Mouse (Mus musculus) hindbrain, embryonic 15.5 days (tissue): ENCODE data around the gene Spo11. TPM values are rescaled to one million over a fixed set of nuclear protein-coding genes. Genes with fewer than 3 reads are reported as not detected.

ENCODE experiments used
- ATAC-seq: fragments of 200-750 bp; cut with Nextera tagmentation; 2 replicates; pipeline ENCODE4 v1.8.0; 2017; ENCODE audit warnings: low read depth, moderate number of reproducible peaks, moderate TSS enrichment; ENCODE audit not compliant: low FRiP score
- H3K27ac ChIP-seq: fragments of 300-500 bp; sonication (generic); replicated peaks from 2 replicates; pipeline ENCODE4 v1.5.1; 2015; ENCODE audit warnings: mild to moderate bottlenecking, inconsistent platforms
- H3K27me3 ChIP-seq: fragments of 300-500 bp; sonication (generic); 2 replicates; pipeline ENCODE4 v1.6.1; 2015; ENCODE audit warnings: control low read depth, inconsistent platforms
- H3K36me3 ChIP-seq: fragments of 300-500 bp; sonication (generic); 2 replicates; pipeline ENCODE4 v1.6.1; 2015; ENCODE audit warnings: control low read depth, inconsistent platforms
- H3K4me1 ChIP-seq: fragments of 300-500 bp; sonication (generic); replicated peaks from 2 replicates; pipeline ENCODE4 v1.6.1; 2015; ENCODE audit warnings: control low read depth, inconsistent platforms
- H3K4me2 ChIP-seq: fragments of 300-500 bp; sonication (generic); 2 replicates; pipeline ENCODE4 v1.6.1; 2015; ENCODE audit warnings: moderate library complexity, mild to moderate bottlenecking, inconsistent platforms
- H3K4me3 ChIP-seq: fragments of 300-500 bp; sonication (generic); 2 replicates; pipeline ENCODE4 v1.5.1; 2015; ENCODE audit warnings: mild to moderate bottlenecking, inconsistent platforms
- H3K9ac ChIP-seq: fragments of 300-500 bp; sonication (generic); 2 replicates; pipeline ENCODE4 v1.6.1; 2015; ENCODE audit warnings: inconsistent platforms
- H3K9me3 ChIP-seq: fragments of 300-500 bp; sonication (generic); 2 replicates; pipeline ENCODE4 v1.6.1; 2016; ENCODE audit warnings: control low read depth, inconsistent platforms
- WGBS: fragments of 180-500 bp; shearing (Covaris S2); methylation state at CpG from one replicate; pipeline ENCODE4 v1.1.7; 2015; 5-methylcytosine and 5-hydroxymethylcytosine counted together
- polyA plus RNA-seq: library from polyadenylated mRNA; unstranded; fragments of >200 nt; fragmentation: Nextera tagmentation; extraction: Ambion mirVana; gene quantifications from 2 replicates; pipeline ENCODE4 v1.2.1, GENCODE M21; 2015

The Spo11 gene
- polyA plus RNA-seq, 1 experiment from 2014 or later = 0.96 TPM

DNA sequence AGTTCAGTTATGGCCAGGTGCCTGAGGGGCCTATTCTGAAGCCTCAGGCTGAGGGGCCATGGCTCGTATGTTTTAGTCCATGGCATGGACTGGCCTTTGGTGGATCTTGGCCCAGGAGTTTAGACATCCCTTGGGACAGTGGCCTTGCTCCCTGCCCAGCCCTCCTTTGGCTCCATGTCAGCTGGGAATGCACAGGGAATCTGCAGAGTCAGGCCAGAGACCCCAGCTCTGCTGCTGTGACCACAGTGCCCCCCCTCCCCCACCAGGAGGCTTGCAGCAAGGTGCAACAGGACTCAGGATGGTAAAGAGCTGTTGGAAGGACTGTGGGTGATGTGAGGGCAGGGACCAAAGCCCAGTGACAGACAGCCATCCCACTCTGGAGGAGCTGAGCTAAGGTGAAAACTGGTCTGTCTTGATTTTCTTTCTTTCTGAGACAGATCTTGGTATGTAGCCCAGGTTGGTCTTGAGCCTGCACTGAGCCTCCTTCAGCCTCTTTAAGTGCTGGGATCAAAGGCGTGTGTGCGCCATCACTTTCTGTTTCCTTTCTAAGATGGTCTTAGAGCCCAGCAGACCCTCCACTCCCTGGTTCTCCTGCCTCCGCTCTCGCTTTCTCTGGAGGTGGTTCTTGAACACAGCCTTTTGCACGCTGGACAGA, 49.8 kb downstream of the Spo11 start:
- ATAC-seq = no peak
- Histone ChIP-seq H3K4me3 (no peak overlapping the region), H3K27me3 (no peaks in the 10 kb centered on the region), H3K4me1 (peaks cover 47% of the 10 kb centered on the region), H3K4me2 (no peak overlapping the region), H3K27ac (no peak overlapping the region), H3K9ac (no peak overlapping the region), H3K36me3 (0 out of 2 replicates have a peak, but pooled peaks cover 6% of the 10 kb centered on the region), H3K9me3 (no peaks in the 10 kb centered on the region)
- WGBS = 85% methylated on average over 6 of the region's 6 CpGs

DNA sequence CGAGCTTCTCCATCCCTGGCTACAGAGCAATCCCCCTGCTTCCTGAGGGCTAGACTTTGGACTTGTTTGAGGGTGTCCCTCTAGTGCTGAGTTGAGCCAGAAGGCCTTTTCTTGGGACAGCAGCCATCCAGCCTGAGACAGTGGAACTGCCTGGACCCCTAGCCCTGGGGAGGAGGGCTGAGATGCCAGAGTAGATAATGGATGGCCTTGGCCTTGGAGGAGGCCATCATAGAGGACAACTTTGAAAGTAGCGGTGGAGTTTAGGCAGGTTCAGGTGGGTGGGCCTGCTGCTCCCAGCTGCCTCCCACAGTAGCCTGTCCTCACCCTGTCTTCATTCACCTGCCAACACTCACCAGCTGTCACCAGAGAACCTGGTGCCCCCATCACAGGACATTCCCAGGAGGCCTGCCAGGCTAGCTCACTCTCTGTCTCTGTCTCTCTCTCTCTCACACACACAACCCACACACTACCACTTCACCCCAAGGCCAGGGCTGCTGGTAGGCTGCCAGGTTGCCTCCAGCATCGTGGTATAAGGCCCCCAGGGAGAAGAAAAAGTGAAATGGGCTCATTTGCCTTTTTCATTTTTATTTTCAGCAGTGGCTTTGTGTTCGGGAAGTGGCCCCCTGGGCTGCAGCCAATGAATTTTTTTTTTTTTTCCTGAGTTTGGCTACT, 50.5 kb downstream of the Spo11 start:
- ATAC-seq = no peak
- Histone ChIP-seq H3K4me2 (no peak overlapping the region), H3K4me3 (no peak overlapping the region), H3K9me3 (no peaks in the 10 kb centered on the region), H3K9ac (no peak overlapping the region), H3K4me1 (peaks cover 40% of the 10 kb centered on the region), H3K27ac (no peak overlapping the region), H3K36me3 (0 out of 2 replicates have a peak, but pooled peaks cover 6% of the 10 kb centered on the region), H3K27me3 (no peaks in the 10 kb centered on the region)
- WGBS = 58% methylated on average over 4 of the region's 4 CpGs

- Histone ChIP-seq H3K27ac (no peak overlapping the region), H3K4me1 (peaks cover 34% of the 10 kb centered on the region), H3K9ac (no peak overlapping the region), H3K36me3 (0 out of 2 replicates have a peak, but pooled peaks cover 6% of the 10 kb centered on the region), H3K27me3 (no peaks in the 10 kb centered on the region), H3K9me3 (no peaks in the 10 kb centered on the region), H3K4me3 (no peak overlapping the region), H3K4me2 (no peak overlapping the region)
- 90% methylated on average over 3 of the region's 3 CpGs for WGBS
- no peak for ATAC-seq
These were observed 51.1 kb downstream of the Spo11 start for GRCm38 (mm10) chr2:173028508-173029031.

DNA sequence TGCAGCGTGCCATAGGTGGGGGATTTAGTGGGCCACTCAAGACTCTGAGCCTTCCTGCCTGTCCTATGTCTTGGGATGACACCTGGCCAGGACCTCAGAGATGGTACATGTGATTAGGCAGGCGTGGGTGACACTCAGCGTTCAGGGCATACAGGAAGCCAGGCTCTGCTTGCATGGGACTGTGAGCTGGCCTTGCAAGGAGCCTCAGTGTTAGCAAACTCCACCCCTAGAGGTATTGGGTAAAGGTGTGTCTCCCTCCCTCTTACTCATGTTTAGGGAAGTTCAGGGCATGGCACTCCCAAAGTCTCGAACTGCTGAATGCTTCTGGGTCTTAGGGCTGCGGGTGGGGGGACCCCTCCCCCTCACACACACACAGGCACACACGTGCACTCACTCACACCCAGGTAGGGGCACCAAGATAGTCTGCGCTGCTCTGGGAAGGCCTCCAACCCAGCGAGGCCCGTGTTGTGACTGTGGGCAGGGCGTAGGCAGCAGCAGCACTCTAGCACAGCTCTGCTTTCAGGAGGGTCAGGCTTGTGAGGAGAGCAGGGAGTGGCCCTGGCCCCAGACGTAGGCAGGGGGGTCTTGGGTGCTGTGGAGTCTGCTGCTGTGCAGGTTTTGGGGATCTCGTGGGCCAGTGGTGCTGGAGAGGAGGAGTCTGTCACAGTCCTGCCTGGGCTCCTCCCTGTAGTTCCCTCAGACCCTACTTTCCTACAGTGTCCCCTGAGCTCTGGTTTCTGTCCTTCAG, 53.3 kb downstream of the Spo11 start:
- ATAC-seq = no peak
- Histone ChIP-seq H3K9me3 (no peaks in the 10 kb centered on the region), H3K4me3 (no peak overlapping the region), H3K36me3 (peaks cover 6% of the 10 kb centered on the region; the same call in 1 of the 2 replicates), H3K27me3 (no peaks in the 10 kb centered on the region), H3K27ac (no peak overlapping the region), H3K4me2 (no peak overlapping the region), H3K9ac (no peak overlapping the region), H3K4me1 (peaks cover 13% of the 10 kb centered on the region; the same call in 1 of the 2 replicates)
- 84% methylated on average over 12 of the region's 12 CpGs for WGBS

GRCm38 (mm10) chr2:173033531-173033930, 56.0 kb downstream of the Spo11 start:
- H3K27me3 ChIP-seq = no peaks in the 10 kb centered on the region
- no peaks in the 10 kb centered on the region for H3K9me3 ChIP-seq
- no peak overlapping the region for H3K4me3 ChIP-seq
- no peaks in the 10 kb centered on the region for H3K4me1 ChIP-seq
- no peak overlapping the region for H3K9ac ChIP-seq
- H3K27ac ChIP-seq = no peak overlapping the region
- no peak for ATAC-seq
- 94% methylated on average over 13 of the region's 13 CpGs for WGBS
- no peak overlapping the region for H3K4me2 ChIP-seq
- H3K36me3 ChIP-seq = peaks cover 6% of the 10 kb centered on the region; the same call in 1 of the 2 replicates

DNA sequence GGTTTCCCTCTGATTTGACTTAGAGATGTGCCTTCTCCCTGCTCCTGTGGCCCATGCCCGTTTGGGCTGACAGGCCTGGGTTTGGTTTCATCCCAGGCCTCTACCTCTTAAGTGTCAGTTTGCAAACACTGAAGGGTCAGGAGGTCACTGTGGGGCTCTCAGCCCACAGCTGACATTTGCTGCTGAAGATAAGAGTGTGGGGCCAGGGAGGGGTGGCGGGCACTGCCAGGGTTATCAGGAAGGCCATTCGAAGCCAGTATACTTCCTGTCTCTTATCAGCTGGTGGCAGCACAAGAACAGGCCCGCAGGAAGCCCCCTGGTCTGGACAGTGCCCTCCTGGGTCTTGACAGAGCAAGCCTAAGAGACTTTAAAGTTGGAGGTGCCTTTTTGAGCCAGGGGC, 57.5 kb downstream of the Spo11 start:
- Histone ChIP-seq H3K36me3 (peaks cover 6% of the 10 kb centered on the region; the same call in 1 of the 2 replicates), H3K27me3 (no peaks in the 10 kb centered on the region), H3K27ac (no peak overlapping the region), H3K4me2 (no peak overlapping the region), H3K4me3 (no peak overlapping the region), H3K9ac (no peak overlapping the region), H3K9me3 (no peaks in the 10 kb centered on the region), H3K4me1 (no peaks in the 10 kb centered on the region)
- no peak for ATAC-seq
- WGBS = 84% methylated on average over 4 of the region's 4 CpGs

- H3K27ac ChIP-seq = no peak overlapping the region
- no peaks in the 10 kb centered on the region for H3K9me3 ChIP-seq
- 0 out of 2 replicates have a peak, but pooled peaks have one; percentile 7 for ATAC-seq
- no peaks in the 10 kb centered on the region for H3K4me1 ChIP-seq
- no peak overlapping the region for H3K4me3 ChIP-seq
- peaks cover 6% of the 10 kb centered on the region; the same call in 1 of the 2 replicates for H3K36me3 ChIP-seq
- no peaks in the 10 kb centered on the region for H3K27me3 ChIP-seq
- no peak overlapping the region for H3K4me2 ChIP-seq
- WGBS = 92% methylated on average over 5 of the region's 5 CpGs
- no peak overlapping the region for H3K9ac ChIP-seq
These were observed 58.2 kb downstream of the Spo11 start for GRCm38 (mm10) chr2:173035653-173036052.

DNA sequence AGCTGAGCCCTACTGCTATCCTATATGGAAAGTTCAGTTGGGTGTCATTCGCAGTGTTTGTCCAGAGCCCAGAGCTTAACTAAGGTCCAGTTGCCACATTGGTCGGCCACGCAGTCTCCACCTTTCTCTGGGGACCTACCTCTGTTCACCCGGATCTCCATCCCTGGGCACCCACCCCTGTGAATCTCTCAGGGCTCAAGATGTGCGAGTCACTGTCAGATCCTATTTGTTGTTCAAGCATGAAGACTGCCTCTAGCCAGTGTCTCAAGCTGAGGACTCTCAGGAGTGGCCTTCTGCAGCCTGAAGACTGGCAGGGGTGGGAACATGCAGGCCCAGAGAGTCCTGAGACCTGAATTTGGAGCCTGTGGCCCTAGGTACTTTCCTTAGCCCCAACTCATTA, 58.6 kb downstream of the Spo11 start:
- Histone ChIP-seq H3K9ac (no peak overlapping the region), H3K4me3 (no peak overlapping the region), H3K27me3 (no peaks in the 10 kb centered on the region), H3K9me3 (no peaks in the 10 kb centered on the region), H3K27ac (no peak overlapping the region), H3K4me2 (no peak overlapping the region), H3K36me3 (peaks cover 6% of the 10 kb centered on the region; the same call in 1 of the 2 replicates), H3K4me1 (no peaks in the 10 kb centered on the region)
- no peak for ATAC-seq
- WGBS = 95% methylated on average over 5 of the region's 5 CpGs

DNA sequence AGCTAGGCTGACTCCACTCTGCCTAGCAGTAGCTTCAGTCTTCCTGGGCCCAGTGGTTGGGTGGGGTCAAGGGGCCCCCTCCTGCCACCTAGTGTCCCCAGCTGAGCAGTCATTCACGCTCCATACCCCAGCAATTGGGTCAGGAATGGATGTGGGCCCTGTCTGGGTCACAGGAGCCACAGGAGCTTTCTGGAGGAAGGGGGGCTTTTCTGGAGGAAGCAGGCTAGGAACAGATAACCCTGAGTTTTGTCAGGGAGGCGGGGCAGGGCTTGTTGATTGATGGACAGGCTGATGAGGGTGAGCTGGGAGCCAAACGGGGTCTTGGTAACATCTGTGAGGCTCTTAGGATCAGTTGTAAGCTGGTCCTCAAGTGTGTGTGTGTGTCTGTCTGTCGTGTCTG, 59.1 kb downstream of the Spo11 start:
- no peak for ATAC-seq
- Histone ChIP-seq H3K27me3 (no peaks in the 10 kb centered on the region), H3K27ac (no peak overlapping the region), H3K4me2 (no peak overlapping the region), H3K4me1 (no peaks in the 10 kb centered on the region), H3K9ac (no peak overlapping the region), H3K4me3 (no peak overlapping the region), H3K36me3 (peaks cover 5% of the 10 kb centered on the region; the same call in 1 of the 2 replicates), H3K9me3 (no peaks in the 10 kb centered on the region)
- 67% methylated on average over 4 of the region's 4 CpGs for WGBS

- H3K36me3 ChIP-seq = no peaks in the 10 kb centered on the region; the same call in 1 of the 2 replicates
- no peak overlapping the region for H3K9ac ChIP-seq
- H3K4me3 ChIP-seq = no peak overlapping the region
- H3K27me3 ChIP-seq = no peaks in the 10 kb centered on the region
- H3K9me3 ChIP-seq = no peaks in the 10 kb centered on the region
- H3K4me1 ChIP-seq = no peaks in the 10 kb centered on the region
- no peak overlapping the region for H3K27ac ChIP-seq
- ATAC-seq = no peak
- 78% methylated on average over 5 of the region's 5 CpGs for WGBS
- H3K4me2 ChIP-seq = no peak overlapping the region
These were observed 59.8 kb downstream of the Spo11 start for GRCm38 (mm10) chr2:173037347-173037746.

DNA sequence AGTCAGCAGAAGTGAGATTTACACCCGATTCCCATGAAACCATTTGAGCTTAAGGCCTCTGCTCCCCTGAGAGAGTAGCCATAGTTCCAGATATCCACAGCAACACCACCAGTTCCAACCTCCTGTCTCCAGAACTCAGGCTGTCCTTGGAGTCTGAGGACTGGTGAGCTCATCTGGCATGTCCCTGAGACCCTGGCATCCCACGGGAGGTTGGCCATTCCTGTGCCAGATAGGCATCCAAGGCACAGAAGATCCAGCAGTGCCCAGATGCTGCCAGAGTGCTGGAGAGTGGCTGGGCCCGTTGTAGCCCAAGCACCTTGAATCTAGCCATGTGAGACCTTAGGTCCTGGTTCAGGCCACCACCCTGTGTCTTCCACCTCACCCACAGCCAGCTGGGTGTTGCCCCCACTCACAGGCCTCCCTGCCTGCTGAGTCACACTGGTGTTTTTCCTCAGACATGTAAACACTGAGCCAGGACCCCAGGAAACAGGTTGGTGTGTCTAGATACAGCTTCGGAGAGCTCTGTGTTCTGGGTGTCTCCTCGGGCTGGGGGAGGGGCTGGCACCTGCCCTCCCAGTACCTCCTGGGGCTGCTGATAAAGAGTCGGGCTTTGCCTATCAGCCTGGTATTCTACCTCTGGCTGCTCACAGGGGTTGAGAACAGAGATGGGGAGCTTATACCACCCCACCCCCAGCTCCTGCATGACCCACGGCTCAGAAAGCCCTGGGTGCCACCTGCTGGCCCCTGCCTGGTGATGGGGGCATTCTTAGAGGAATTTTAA, 60.5 kb downstream of the Spo11 start:
- Histone ChIP-seq H3K9me3 (no peaks in the 10 kb centered on the region), H3K27ac (no peak overlapping the region), H3K4me3 (no peak overlapping the region), H3K27me3 (no peaks in the 10 kb centered on the region), H3K4me2 (no peak overlapping the region), H3K4me1 (no peaks in the 10 kb centered on the region), H3K9ac (no peak overlapping the region), H3K36me3 (no peaks in the 10 kb centered on the region; the same call in 1 of the 2 replicates)
- no peak for ATAC-seq
- 75% methylated on average over 7 of the region's 7 CpGs for WGBS
